Mouse (Mus musculus): ENCODE measurements around the gene Axdnd1. TPM values are rescaled to one million over a fixed set of nuclear protein-coding genes. Genes with fewer than 3 reads are reported as not detected.

Gene Axdnd1
- polyA plus RNA-seq (2016; fragmentation: Nextera tagmentation; extraction: Ambion mirVana), result 0.09 and 0.12 TPM in 2 replicates

DNA sequence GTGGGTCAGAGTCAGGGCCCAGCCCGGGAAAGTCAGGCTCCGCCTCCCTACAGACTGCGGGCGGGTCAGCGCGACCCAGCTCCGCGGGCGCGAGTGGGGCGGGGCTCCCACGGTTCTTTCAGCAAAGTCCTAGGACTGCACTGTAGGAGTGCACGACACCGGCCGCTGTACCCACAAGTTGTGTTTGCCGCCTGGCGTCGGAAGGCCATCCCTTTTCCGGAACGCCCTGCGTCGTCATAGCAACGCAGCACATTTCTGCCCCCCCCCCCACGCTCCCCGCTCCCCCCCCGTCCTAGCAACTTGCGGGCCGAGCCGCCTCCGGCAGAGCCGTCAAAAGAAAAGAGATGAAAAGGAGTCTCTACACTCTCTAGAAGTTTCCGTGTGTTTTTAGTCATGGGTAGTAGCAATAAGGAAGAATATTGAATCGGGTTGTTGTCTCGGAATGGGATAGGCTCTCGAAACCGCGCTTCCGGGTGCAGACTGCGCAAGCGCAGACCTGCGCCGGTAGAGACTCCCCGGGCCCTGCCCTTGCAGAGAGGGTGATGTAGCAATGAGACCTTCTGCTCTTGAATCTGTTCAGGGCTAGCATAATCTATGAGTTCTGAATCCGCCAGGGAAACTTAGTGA is at the start of gene Axdnd1:
TSS of gene Axdnd1 (minus strand) at position 489 of the 627 bp plus-strand sequence.
- Histone ChIP-seq H3K4me1 (peaks cover 11% of the 10 kb centered on the region), H3K27ac (replicated peaks) (peak within 1 kb of the TSS; percentile 86), H3K9me3 (replicated peaks) (peaks cover 3% of the 10 kb centered on the region; the same call in 1 of the 2 replicates), H3K4me3 (peak within 1 kb of the TSS; percentile 78), H3K36me3 (no peaks in the 10 kb centered on the region), H3K27me3 (ENCODE audit: low read depth, poor library complexity, severe bottlenecking) (no peaks in the 10 kb centered on the region)
- under 1% methylated on average over 44 of the region's 44 CpGs for WGBS
- DNase-seq (ENCODE audit: low spot score), result peak; percentile 87

DNA sequence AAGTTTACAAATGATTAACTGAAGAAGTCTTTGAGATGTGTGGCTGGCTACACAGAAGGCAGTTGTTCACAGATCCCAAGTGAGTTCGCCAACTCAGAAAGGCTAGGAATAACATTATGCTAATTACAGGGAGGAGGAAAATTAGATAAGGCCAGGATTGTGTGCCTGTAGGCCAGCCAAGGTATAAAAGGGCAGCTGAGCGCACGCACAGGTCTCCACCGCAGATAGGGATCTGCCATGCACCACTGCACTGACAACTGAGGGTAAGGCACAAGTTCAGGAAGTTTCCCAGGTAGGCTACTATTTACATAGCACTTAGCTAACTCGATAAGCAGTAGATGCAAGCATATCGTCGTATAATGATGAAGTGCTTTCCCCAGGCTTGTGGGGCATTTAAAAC is 49.6 kb upstream of the Axdnd1 start:
- peaks cover 15% of the 10 kb centered on the region for H3K9me3 ChIP-seq (replicated peaks)
- peaks cover 32% of the 10 kb centered on the region for H3K36me3 ChIP-seq
- no peak overlapping the region for H3K27ac ChIP-seq (replicated peaks)
- H3K4me3 ChIP-seq, result no peak overlapping the region
- 82% methylated on average over 7 of the region's 7 CpGs for WGBS
- no peak for DNase-seq (ENCODE audit: low spot score)
- H3K4me1 ChIP-seq, result peaks cover 41% of the 10 kb centered on the region
- H3K27me3 ChIP-seq (ENCODE audit: low read depth, poor library complexity, severe bottlenecking), result no peaks in the 10 kb centered on the region

DNA sequence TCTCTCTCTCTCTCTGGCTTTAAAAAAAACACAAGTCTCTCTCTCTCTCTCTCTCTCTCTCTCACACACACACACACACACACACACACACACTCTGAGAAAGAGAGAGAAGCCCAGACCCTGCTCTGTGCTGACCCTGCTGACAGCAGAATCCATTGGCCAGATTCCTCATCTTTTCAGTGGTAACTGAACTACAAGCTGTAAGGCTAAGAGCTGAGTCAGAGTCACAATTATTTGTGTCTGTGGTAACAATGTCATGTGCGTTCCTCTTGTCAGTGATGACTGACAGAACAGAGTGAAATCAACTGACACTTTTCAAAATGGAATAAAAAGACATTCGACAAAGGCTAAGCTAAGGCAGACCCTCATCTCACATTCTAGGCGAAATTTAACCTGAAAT is 47.6 kb upstream of the Axdnd1 start:
- H3K27me3 ChIP-seq (ENCODE audit: low read depth, poor library complexity, severe bottlenecking), result no peaks in the 10 kb centered on the region
- WGBS, result 86% methylated on average over 3 of the region's 3 CpGs
- peaks cover 44% of the 10 kb centered on the region for H3K36me3 ChIP-seq
- H3K9me3 ChIP-seq (replicated peaks), result peaks cover 15% of the 10 kb centered on the region
- no peak overlapping the region for H3K4me3 ChIP-seq
- H3K4me1 ChIP-seq, result peaks cover 27% of the 10 kb centered on the region
- H3K27ac ChIP-seq (replicated peaks), result no peak overlapping the region
- DNase-seq (ENCODE audit: low spot score), result no peak

DNA sequence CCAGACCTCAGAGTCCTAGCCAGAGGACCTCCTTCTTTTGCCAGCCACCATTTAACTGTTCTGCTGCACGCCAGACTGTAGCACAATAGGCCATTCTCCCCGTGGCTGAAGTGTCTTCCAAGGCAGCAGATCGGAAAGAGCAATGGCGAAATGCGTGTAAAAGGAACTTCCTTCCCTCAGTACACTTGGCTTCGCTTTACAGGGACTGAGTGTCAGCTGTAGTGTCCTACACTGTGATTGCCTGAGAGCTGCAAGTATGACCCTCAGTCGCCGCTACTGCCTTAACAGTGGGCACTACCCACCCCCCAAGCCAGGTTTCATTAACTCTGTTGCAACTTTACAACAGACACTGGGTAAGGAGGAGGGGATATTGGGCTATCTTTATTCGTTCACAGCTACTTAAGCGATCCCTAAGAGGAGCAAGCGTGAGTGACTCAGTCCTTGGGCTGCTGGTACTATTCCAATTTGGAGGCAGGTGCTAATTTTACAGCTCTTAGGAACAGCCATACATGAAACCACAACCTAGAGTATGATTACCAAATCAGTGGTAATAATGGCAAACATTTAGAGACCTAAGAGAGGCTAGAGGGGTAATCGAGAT is 46.8 kb upstream of the Axdnd1 start:
- WGBS, result 89% methylated on average over 12 of the region's 12 CpGs
- Histone ChIP-seq H3K4me3 (no peak overlapping the region), H3K9me3 (replicated peaks) (peaks cover 15% of the 10 kb centered on the region), H3K27me3 (ENCODE audit: low read depth, poor library complexity, severe bottlenecking) (no peaks in the 10 kb centered on the region), H3K4me1 (peaks cover 20% of the 10 kb centered on the region), H3K27ac (replicated peaks) (no peak overlapping the region), H3K36me3 (peaks cover 50% of the 10 kb centered on the region)
- DNase-seq (ENCODE audit: low spot score), result no peak

DNA sequence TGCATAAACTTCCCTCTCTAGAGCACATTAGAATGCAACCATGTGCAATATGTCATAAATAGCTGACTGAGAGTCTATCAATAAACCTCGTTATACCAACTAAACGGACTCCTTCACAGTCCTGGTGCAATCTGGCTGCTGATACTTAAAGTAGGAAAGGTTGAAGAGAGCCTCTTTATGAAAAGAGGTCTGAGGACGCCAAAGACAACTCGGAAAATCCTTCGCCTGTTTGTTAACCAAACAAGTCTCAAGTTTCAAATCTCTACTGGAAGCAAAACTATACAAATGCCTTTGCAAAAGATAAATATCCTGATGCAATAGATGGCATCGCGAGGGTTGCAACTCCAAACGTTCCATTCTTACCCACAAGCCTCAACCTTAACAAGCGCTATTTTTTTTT is 44.0 kb upstream of the Axdnd1 start:
- no peak overlapping the region for H3K4me3 ChIP-seq
- no peaks in the 10 kb centered on the region for H3K4me1 ChIP-seq
- H3K27me3 ChIP-seq (ENCODE audit: low read depth, poor library complexity, severe bottlenecking), result no peaks in the 10 kb centered on the region
- no peak for DNase-seq (ENCODE audit: low spot score)
- no peak overlapping the region for H3K27ac ChIP-seq (replicated peaks)
- H3K36me3 ChIP-seq, result peaks cover 55% of the 10 kb centered on the region
- peaks cover 15% of the 10 kb centered on the region for H3K9me3 ChIP-seq (replicated peaks)
- 88% methylated on average over 9 of the region's 9 CpGs for WGBS

DNA sequence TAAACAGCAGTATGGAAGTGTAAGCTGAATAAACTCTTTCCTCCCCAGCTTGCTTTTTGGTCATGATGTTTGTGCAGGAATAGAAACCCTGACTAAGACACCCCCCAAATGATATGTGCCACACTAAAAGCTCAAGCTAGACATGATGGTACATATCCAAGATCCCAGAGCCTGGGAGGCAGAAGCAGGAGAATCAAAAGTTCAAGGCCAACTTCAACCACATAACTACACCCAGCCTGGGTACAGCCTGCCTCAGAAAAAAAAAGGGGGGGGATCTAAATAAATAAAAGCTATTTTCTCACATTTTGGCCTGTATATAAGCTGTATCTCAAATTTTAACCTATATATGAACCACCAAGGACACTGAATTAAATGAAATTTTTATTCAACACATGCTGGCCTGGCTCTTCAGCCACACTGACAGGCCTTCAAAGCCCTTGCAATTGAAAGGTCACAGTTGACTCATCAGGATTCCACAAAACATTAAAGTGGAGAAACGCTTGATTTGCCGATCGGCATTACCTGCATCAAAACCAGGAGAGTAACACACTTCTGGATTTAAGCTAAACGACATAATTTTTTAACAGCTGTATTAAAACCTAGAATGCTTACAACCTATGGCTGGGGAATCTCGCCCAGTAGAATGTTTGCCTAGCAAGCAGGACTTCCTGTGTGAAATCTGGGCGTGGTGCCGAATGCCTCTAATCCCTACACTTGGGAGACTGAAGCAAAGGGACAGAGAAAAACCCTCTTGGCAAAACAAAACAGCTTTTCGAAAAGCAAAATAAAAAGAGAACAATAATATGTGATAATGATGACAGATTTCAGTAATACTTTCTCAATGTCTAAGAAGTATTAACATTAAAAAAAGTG is 43.3 kb upstream of the Axdnd1 start:
- Histone ChIP-seq H3K36me3 (peaks cover 50% of the 10 kb centered on the region), H3K4me1 (no peaks in the 10 kb centered on the region), H3K27me3 (ENCODE audit: low read depth, poor library complexity, severe bottlenecking) (no peaks in the 10 kb centered on the region), H3K9me3 (replicated peaks) (peaks cover 12% of the 10 kb centered on the region), H3K4me3 (no peak overlapping the region), H3K27ac (replicated peaks) (no peak overlapping the region)
- 87% methylated on average over 8 of the region's 8 CpGs for WGBS
- no peak for DNase-seq (ENCODE audit: low spot score)

DNA sequence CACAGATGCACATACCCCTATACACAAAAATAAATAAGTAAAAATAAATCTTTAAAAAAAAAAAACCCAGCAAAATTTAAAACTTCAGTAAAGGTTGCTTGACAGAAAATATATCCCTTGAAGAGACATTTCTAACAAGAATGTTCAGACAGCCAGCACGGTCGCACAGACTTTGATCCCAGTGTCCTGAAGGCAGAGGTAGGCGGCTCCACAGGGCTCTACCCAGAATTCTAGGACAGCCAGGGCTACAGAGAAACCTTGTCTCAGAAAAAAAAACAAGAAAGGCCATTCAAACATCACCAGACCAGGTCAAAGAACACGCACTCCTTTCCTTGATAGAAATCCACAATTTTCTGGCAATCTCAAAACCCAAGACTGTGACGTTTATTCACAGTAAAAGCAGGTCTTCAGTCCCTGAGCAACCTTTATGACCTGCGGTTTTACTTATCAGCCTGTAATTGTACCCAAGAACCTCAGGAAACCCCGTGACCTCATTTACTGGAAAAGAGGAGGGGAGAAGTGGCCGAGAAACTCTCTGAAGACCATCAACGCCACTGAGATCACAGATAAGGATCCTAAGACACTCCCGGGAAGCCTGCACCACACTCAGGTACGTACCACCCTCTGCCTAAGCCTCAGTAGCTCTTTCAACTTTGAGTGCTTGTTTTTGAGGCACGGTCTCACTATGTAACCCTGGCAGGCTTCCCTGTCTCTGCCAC is 41.5 kb upstream of the Axdnd1 start:
- Histone ChIP-seq H3K4me1 (no peaks in the 10 kb centered on the region), H3K36me3 (peaks cover 39% of the 10 kb centered on the region), H3K27me3 (ENCODE audit: low read depth, poor library complexity, severe bottlenecking) (no peaks in the 10 kb centered on the region), H3K9me3 (replicated peaks) (peaks cover 12% of the 10 kb centered on the region), H3K4me3 (no peak overlapping the region), H3K27ac (replicated peaks) (no peak overlapping the region)
- WGBS, result 91% methylated on average over 12 of the region's 12 CpGs
- no peak for DNase-seq (ENCODE audit: low spot score)

DNA sequence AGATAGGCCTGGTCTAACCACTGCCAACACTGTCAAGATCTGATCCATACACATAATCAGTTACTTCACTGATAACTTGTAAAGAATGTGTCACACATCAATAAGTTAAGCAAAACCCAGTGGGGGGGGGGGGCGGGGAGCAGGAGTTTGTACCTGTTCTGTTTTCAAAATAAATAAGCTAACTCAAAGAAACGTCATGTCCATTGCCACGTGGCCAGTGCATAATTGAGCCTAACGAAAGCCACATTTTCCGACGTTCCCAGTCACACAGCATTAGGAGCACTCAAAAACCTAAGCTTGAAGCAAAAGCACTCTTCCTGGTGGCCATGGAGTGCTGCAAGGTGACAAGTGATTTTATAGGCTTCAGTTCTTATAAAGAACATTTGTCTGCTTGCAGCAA is 40.1 kb upstream of the Axdnd1 start:
- no peak overlapping the region for H3K27ac ChIP-seq (replicated peaks)
- no peaks in the 10 kb centered on the region for H3K27me3 ChIP-seq (ENCODE audit: low read depth, poor library complexity, severe bottlenecking)
- DNase-seq (ENCODE audit: low spot score), result no peak
- 89% methylated on average over 6 of the region's 6 CpGs for WGBS
- H3K36me3 ChIP-seq, result peaks cover 36% of the 10 kb centered on the region
- no peak overlapping the region for H3K4me3 ChIP-seq
- H3K4me1 ChIP-seq, result no peaks in the 10 kb centered on the region
- H3K9me3 ChIP-seq (replicated peaks), result peaks cover 5% of the 10 kb centered on the region

DNA sequence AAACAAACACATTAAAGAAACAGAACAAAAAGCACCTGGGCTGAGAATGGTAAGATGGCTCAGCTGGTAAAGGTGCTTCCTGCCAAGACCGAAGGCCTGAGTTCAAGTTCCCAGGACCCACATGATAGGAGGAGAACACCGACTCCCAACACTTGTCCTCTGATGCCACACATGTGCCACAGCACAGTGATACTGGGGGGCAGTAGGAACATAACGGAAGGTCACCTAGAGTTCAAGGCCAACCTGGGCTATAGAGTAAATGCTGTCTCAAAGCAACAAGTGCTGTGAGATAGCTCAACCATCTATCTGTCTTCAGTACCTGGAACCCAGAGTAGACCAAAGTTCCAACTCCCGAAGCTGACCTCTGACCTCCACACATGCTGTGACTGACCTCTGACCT is 39.3 kb upstream of the Axdnd1 start:
- Histone ChIP-seq H3K27ac (replicated peaks) (no peak overlapping the region), H3K36me3 (peaks cover 37% of the 10 kb centered on the region), H3K4me3 (no peak overlapping the region), H3K4me1 (no peaks in the 10 kb centered on the region), H3K9me3 (replicated peaks) (no peaks in the 10 kb centered on the region), H3K27me3 (ENCODE audit: low read depth, poor library complexity, severe bottlenecking) (no peaks in the 10 kb centered on the region)
- 89% methylated on average over 4 of the region's 4 CpGs for WGBS
- no peak for DNase-seq (ENCODE audit: low spot score)

DNA sequence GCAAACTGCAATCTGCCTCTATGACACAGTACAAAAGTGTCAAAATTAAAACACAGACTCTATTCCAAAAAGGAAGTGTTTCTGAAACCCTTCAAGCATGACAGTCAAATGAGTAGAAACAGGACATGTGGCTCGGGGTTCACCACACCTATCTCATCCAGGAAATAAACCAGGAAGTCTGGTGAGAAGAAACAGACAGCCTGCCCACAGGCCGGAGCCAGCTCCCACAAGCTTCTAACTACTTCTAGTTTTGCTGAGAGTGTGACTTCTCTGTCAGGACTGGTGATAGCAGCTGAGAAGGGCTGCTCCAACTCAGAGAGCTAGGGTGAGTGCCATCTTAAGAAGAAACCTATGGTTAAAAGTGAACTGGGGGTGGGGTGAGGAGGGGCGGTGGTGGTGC is 38.7 kb upstream of the Axdnd1 start:
- WGBS, result 89% methylated on average over 3 of the region's 3 CpGs
- no peaks in the 10 kb centered on the region for H3K9me3 ChIP-seq (replicated peaks)
- H3K4me1 ChIP-seq, result no peaks in the 10 kb centered on the region
- no peaks in the 10 kb centered on the region for H3K27me3 ChIP-seq (ENCODE audit: low read depth, poor library complexity, severe bottlenecking)
- no peak for DNase-seq (ENCODE audit: low spot score)
- peaks cover 37% of the 10 kb centered on the region for H3K36me3 ChIP-seq
- H3K27ac ChIP-seq (replicated peaks), result no peak overlapping the region
- H3K4me3 ChIP-seq, result no peak overlapping the region

DNA sequence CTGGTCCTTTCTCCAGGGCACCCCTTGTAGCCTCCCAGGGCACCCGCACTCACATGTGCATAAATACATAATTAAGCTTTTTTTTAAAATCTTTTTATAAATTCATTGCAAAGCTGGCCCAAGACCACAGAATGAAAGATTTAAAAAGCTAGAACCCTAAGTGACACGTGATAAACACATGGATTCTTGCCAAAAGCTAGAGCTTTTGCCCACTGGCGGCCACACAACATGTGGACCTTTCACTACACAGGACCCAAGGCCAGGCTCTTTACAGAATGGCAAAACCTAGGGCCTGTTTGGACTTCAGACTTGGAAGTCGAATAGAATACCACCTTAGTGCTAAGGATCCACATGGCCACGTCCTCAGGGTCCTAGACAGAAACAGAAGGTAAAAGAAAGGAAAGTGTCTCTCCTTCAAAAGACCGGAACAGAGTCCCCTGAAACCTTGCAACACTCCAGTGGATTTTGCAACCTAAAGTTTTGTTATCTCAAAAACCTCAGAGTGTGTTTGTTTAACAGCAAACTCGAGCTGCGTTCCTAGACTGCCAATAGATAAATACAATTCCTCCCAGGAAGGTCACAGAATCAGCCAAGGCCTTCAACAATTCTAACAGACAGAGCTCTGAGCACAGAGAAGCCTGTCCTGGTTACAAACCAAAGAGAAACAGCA is 37.6 kb upstream of the Axdnd1 start:
- no peak for DNase-seq (ENCODE audit: low spot score)
- H3K4me3 ChIP-seq, result no peak overlapping the region
- no peaks in the 10 kb centered on the region for H3K4me1 ChIP-seq
- H3K27ac ChIP-seq (replicated peaks), result no peak overlapping the region
- WGBS, result 88% methylated on average over 8 of the region's 8 CpGs
- H3K27me3 ChIP-seq (ENCODE audit: low read depth, poor library complexity, severe bottlenecking), result no peaks in the 10 kb centered on the region
- H3K9me3 ChIP-seq (replicated peaks), result no peaks in the 10 kb centered on the region
- peaks cover 40% of the 10 kb centered on the region for H3K36me3 ChIP-seq

Measured in midbrain, embryonic 10.5 days (tissue).